Comparison of ENCODE assay signal across 32 mouse cellular contexts in genomic region chr6:112097699-112098098, GRCm38 (mm10).
"Had no signal": no experiment of that assay in that cellular context is flagged by ENCODE, and none has a peak within 500 bp of the region (broad histone marks: within the 10 kb centered on the region; RNA-seq: fewer than 3 reads in every experiment).

No protein-coding gene starts in this region.

- H3K4me1 ChIP-seq: limb, embryonic 10.5 days; limb, embryonic 12.5 days; limb, embryonic 13.5 days; limb, embryonic 15.5 days; liver, embryonic 12.5 days; liver, embryonic 13.5 days; liver, embryonic 15.5 days; lung, embryonic 15.5 days; megakaryocyte, embryonic 14.5 days; midbrain, embryonic 10.5 days; midbrain, embryonic 12.5 days; midbrain, embryonic 13.5 days; midbrain, embryonic 15.5 days; neural tube, embryonic 12.5 days had no signal

- H3K9ac ChIP-seq: limb, embryonic 12.5 days; limb, embryonic 13.5 days; limb, embryonic 15.5 days; liver, embryonic 12.5 days; liver, embryonic 13.5 days; liver, embryonic 14.5 days; liver, embryonic 15.5 days; liver, postnatal 0 days; lung, embryonic 14.5 days; lung, embryonic 15.5 days; midbrain, embryonic 12.5 days; midbrain, embryonic 13.5 days; midbrain, embryonic 15.5 days; neural tube, embryonic 12.5 days had no signal

- H3K4me2 ChIP-seq: limb, embryonic 12.5 days; limb, embryonic 13.5 days; limb, embryonic 15.5 days; liver, embryonic 11.5 days; liver, embryonic 12.5 days; liver, embryonic 13.5 days; liver, embryonic 15.5 days; lung, embryonic 14.5 days; lung, embryonic 15.5 days; midbrain, embryonic 11.5 days; midbrain, embryonic 12.5 days; midbrain, embryonic 13.5 days; midbrain, embryonic 15.5 days; neural tube, embryonic 12.5 days had no signal

- H3K27me3 ChIP-seq: limb, embryonic 12.5 days; limb, embryonic 13.5 days; limb, embryonic 15.5 days; liver, embryonic 12.5 days; liver, embryonic 13.5 days; liver, embryonic 15.5 days; lung, embryonic 15.5 days; megakaryocyte, embryonic 14.5 days; midbrain, embryonic 12.5 days; midbrain, embryonic 13.5 days; midbrain, embryonic 15.5 days; neural tube, embryonic 12.5 days had no signal

- ATAC-seq: liver, embryonic 12.5 days; liver, postnatal 0 days; lung, postnatal 0 days; midbrain, embryonic 13.5 days; midbrain, embryonic 15.5 days; midbrain, embryonic 16.5 days had no signal

- H3K36me3 ChIP-seq: limb, embryonic 10.5 days; limb, embryonic 12.5 days; limb, embryonic 13.5 days; limb, embryonic 15.5 days; liver, embryonic 12.5 days; liver, embryonic 13.5 days; liver, embryonic 15.5 days; lung, embryonic 15.5 days; midbrain, embryonic 10.5 days; midbrain, embryonic 12.5 days; midbrain, embryonic 13.5 days; midbrain, embryonic 15.5 days; neural tube, embryonic 12.5 days had no signal

- H3K27ac ChIP-seq: limb, embryonic 10.5 days; limb, embryonic 12.5 days; limb, embryonic 13.5 days; limb, embryonic 15.5 days; liver, embryonic 12.5 days; liver, embryonic 13.5 days; liver, embryonic 14.5 days; liver, embryonic 15.5 days; lung, embryonic 15.5 days; macrophage; midbrain, embryonic 10.5 days; midbrain, embryonic 12.5 days; midbrain, embryonic 13.5 days; midbrain, embryonic 15.5 days; neural tube, embryonic 12.5 days had no signal

- H3K4me3 ChIP-seq: limb, embryonic 10.5 days; limb, embryonic 12.5 days; limb, embryonic 13.5 days; limb, embryonic 15.5 days; liver, embryonic 12.5 days; liver, embryonic 13.5 days; liver, embryonic 15.5 days; lung, embryonic 15.5 days; megakaryocyte, embryonic 14.5 days; midbrain, embryonic 10.5 days; midbrain, embryonic 12.5 days; midbrain, embryonic 13.5 days; midbrain, embryonic 15.5 days; myocyte; neural tube, embryonic 12.5 days had no signal

- DNase-seq: left cerebral cortex, postnatal 4 days; liver; liver, embryonic 13.5 days; liver, postnatal 0 days; lung, adult 18-20 months; lung, adult 2 months; lung, embryonic 14.5 days; lung, postnatal 10 days; lung, postnatal 14 days; lung, postnatal 36 days; lung, postnatal 4 days; midbrain, embryonic 14.5 days had no signal

- H3K9me3 ChIP-seq: limb, embryonic 10.5 days; limb, embryonic 12.5 days; limb, embryonic 13.5 days; limb, embryonic 15.5 days; liver, embryonic 12.5 days; liver, embryonic 13.5 days; liver, embryonic 15.5 days; lung, embryonic 15.5 days; megakaryocyte, embryonic 14.5 days; midbrain, embryonic 10.5 days; midbrain, embryonic 12.5 days; midbrain, embryonic 13.5 days; midbrain, embryonic 15.5 days; neural tube, embryonic 12.5 days had no signal
